Mouse (Mus musculus): ENCODE results near the gene Fam53a. TPM values are rescaled to one million over a fixed set of nuclear protein-coding genes. Genes with fewer than 3 reads are reported as not detected.

Fam53a gene
- total RNA-seq, 4 experiments from 2014 or later: 24.0 to 30.9 (median 28.1) TPM

GRCm38 (mm10) chr5:33632526-33632925 is 3.1 kb upstream of the Fam53a start:
- DNase-seq (ENCODE audit: low spot score): no peak

- DNase-seq (ENCODE audit: low spot score): no peak
Measured at GRCm38 (mm10) chr5:33630615-33631014, 1.2 kb upstream of the Fam53a start.

- DNase-seq (ENCODE audit: low spot score): peak; percentile 49
Measured at GRCm38 (mm10) chr5:33630061-33630460, 626 bp upstream of the Fam53a start.

GRCm38 (mm10) chr5:33628820-33629300 is 575 bp downstream of the Fam53a start:
- peak; percentile 48 for DNase-seq (ENCODE audit: low spot score)

- peak; percentile 35 for DNase-seq (ENCODE audit: low spot score)
Measured at GRCm38 (mm10) chr5:33627968-33628367, 1.5 kb downstream of the Fam53a start.

- no peak for DNase-seq (ENCODE audit: low spot score)
Measured at GRCm38 (mm10) chr5:33623766-33624165, 5.7 kb downstream of the Fam53a start.

GRCm38 (mm10) chr5:33622671-33623070 is 6.8 kb downstream of the Fam53a start:
- no peak for DNase-seq (ENCODE audit: low spot score)

- no peak for DNase-seq (ENCODE audit: low spot score)
Measured at GRCm38 (mm10) chr5:33614391-33614790, 15.0 kb downstream of the Fam53a start.

- DNase-seq (ENCODE audit: low spot score): no peak
Measured at GRCm38 (mm10) chr5:33611795-33612194, 17.6 kb downstream of the Fam53a start.

GRCm38 (mm10) chr5:33609226-33609625 is 20.2 kb downstream of the Fam53a start:
- no peak for DNase-seq (ENCODE audit: low spot score)

- no peak for DNase-seq (ENCODE audit: low spot score)
Measured at GRCm38 (mm10) chr5:33607434-33607833, 22.0 kb downstream of the Fam53a start.

GRCm38 (mm10) chr5:33606631-33607030 is 22.8 kb downstream of the Fam53a start:
- DNase-seq (ENCODE audit: low spot score): no peak

GRCm38 (mm10) chr5:33605314-33605713 is 24.1 kb downstream of the Fam53a start:
- no peak for DNase-seq (ENCODE audit: low spot score)

- no peak for DNase-seq (ENCODE audit: low spot score)
Measured at GRCm38 (mm10) chr5:33593620-33594019, 35.8 kb downstream of the Fam53a start.

- peak; percentile 38 for DNase-seq (ENCODE audit: low spot score)
Measured at GRCm38 (mm10) chr5:33589221-33589888, 40.1 kb downstream of the Fam53a start.

GRCm38 (mm10) chr5:33588066-33588465 is 41.4 kb downstream of the Fam53a start:
- no peak for DNase-seq (ENCODE audit: low spot score)

GRCm38 (mm10) chr5:33587498-33588058 is 41.9 kb downstream of the Fam53a start:
- DNase-seq (ENCODE audit: low spot score): no peak

- DNase-seq (ENCODE audit: low spot score): no peak
Measured at GRCm38 (mm10) chr5:33580336-33580735, 49.1 kb downstream of the Fam53a start.

GRCm38 (mm10) chr5:33574207-33574606 is 55.2 kb downstream of the Fam53a start:
- no peak for DNase-seq (ENCODE audit: low spot score)

- no peak for DNase-seq (ENCODE audit: low spot score)
Measured at GRCm38 (mm10) chr5:33565886-33566285, 63.5 kb downstream of the Fam53a start.

GRCm38 (mm10) chr5:33556277-33556995 is 73.0 kb downstream of the Fam53a start:
- no peak for DNase-seq (ENCODE audit: low spot score)

All from heart, adult 8-10 months (tissue).